Mouse (Mus musculus) heart, adult 8-10 months (tissue): ENCODE measurements around the gene Coro2b. TPM values are rescaled to one million over a fixed set of nuclear protein-coding genes. Genes with fewer than 3 reads are reported as not detected.

Experiments
- DNase-seq: peaks from one replicate; pipeline ENCODE4 v3.0.0; 2022; ENCODE audit warnings: low spot score
- total RNA-seq, 4 experiments: library from RNA; stranded (reverse); gene quantifications; 2 replicates each; pipeline ENCODE4 v1.2.4; 2022

The Coro2b gene
- total RNA-seq, 4 experiments from 2014 or later, result 8.6 to 12.9 (median 10.1) TPM

- DNase-seq, result no peak
Measured at GRCm38 (mm10) chr9:62389735-62390134, 147.1 kb downstream of the Coro2b start.

- no peak for DNase-seq
Measured at GRCm38 (mm10) chr9:62385727-62386518, 150.9 kb downstream of the Coro2b start.

- no peak for DNase-seq
Measured at GRCm38 (mm10) chr9:62385062-62385461, 151.8 kb downstream of the Coro2b start.

- DNase-seq, result no peak
Measured at GRCm38 (mm10) chr9:62382519-62383084, 154.2 kb downstream of the Coro2b start.

- peak; percentile 58 for DNase-seq
Measured at GRCm38 (mm10) chr9:62381402-62381913, 155.4 kb downstream of the Coro2b start.

- no peak for DNase-seq
Measured at GRCm38 (mm10) chr9:62380351-62380750, 156.5 kb downstream of the Coro2b start.

GRCm38 (mm10) chr9:62377897-62378296, 158.9 kb downstream of the Coro2b start:
- DNase-seq, result no peak

GRCm38 (mm10) chr9:62374276-62374675, 162.6 kb downstream of the Coro2b start:
- DNase-seq, result no peak

GRCm38 (mm10) chr9:62373222-62374123, 163.4 kb downstream of the Coro2b start:
- DNase-seq, result peak; percentile 67

- no peak for DNase-seq
Measured at GRCm38 (mm10) chr9:62372556-62373221, 164.2 kb downstream of the Coro2b start.

- DNase-seq, result no peak
Measured at GRCm38 (mm10) chr9:62371745-62372555, 164.9 kb downstream of the Coro2b start.

GRCm38 (mm10) chr9:62370648-62371280, 166.1 kb downstream of the Coro2b start:
- no peak for DNase-seq

GRCm38 (mm10) chr9:62370186-62370585, 166.7 kb downstream of the Coro2b start:
- DNase-seq, result no peak

Other genes with a start within 250 kb of the Coro2b start
- 100 to 1,000 TPM; 196 to 226 (median 214) TPM for gene Anp32a, start 195.8 kb downstream of the Coro2b start, total RNA-seq
- gene Itga11, start 140.8 kb upstream of the Coro2b start, total RNA-seq, result 1 to 10 TPM; 1.3 to 1.4 (median 1.4) TPM